Mouse (Mus musculus): ENCODE results near the gene Slc45a1.

The Slc45a1 gene

GRCm38 (mm10) chr4:150676029-150676428 is 24.1 kb upstream of the Slc45a1 start:
- ChIA-PET CTCF (interaction anchor here in 2 of 4 experiments (1.1 to 1.6 kb wide), 4 partner anchors 10 to 13 kb away, joined by 3 to 9 read pairs (median 4); no protein-coding TSS in a partner anchor), POLR2A (interaction anchor here in 2 of 4 experiments (0.9 to 7.0 kb wide), 4 partner anchors 12 to 224 kb away, joined by 3 to 89 read pairs (median 4); no protein-coding TSS in a partner anchor)

- ChIA-PET CTCF (interaction anchor here in 2 of 4 experiments (1.1 to 1.6 kb wide), 4 partner anchors 9 to 13 kb away, joined by 3 to 9 read pairs (median 4); no protein-coding TSS in a partner anchor), POLR2A (interaction anchor here in 3 of 4 experiments (0.6 to 7.0 kb wide), 4 partner anchors 11 to 519 kb away, joined by 3 to 89 read pairs (median 4); no protein-coding TSS in a partner anchor)
Observed at GRCm38 (mm10) chr4:150675274-150675673, 23.3 kb upstream of the Slc45a1 start.

- ChIA-PET CTCF (interaction anchor here in 3 of 4 experiments (0.6 to 6.5 kb wide), 13 partner anchors 8 to 866 kb away, joined by 3 to 78 read pairs (median 4); no protein-coding TSS in a partner anchor), POLR2A (interaction anchor here in 3 of 4 experiments (0.6 to 5.8 kb wide), 9 partner anchors 10 to 443 kb away, joined by 3 to 89 read pairs (median 4); no protein-coding TSS in a partner anchor)
Observed at GRCm38 (mm10) chr4:150665806-150666205, 13.8 kb upstream of the Slc45a1 start.

- POLR2A ChIA-PET: interaction anchor here in 3 of 4 experiments (0.6 to 5.8 kb wide), 20 partner anchors 9 to 444 kb away, joined by 3 to 89 read pairs (median 4); partner anchors contain the start of genes Park7 (in 1 of the 3) and Tnfrsf9 (in 1 of the 3)
- CTCF ChIA-PET: interaction anchor here (0.5 to 6.5 kb wide), 73 partner anchors 8 to 1046 kb away, joined by 3 to 78 read pairs (median 4); partner anchors contain the start of genes Per3 (in 1 of the 4) and Vamp3 (in 1 of the 4)
Observed at GRCm38 (mm10) chr4:150664726-150665125, 12.8 kb upstream of the Slc45a1 start.

GRCm38 (mm10) chr4:150663192-150663591 is 11.2 kb upstream of the Slc45a1 start:
- POLR2A ChIA-PET: interaction anchor here (0.5 to 5.8 kb wide), 49 partner anchors 9 to 1761 kb away, joined by 3 to 89 read pairs (median 4); partner anchors contain the start of genes Park7 (in 1 of the 4) and Tnfrsf9 (in 1 of the 4)
- CTCF ChIA-PET: interaction anchor here (0.5 to 6.5 kb wide), 131 partner anchors 9 to 1523 kb away, joined by 3 to 78 read pairs (median 4); partner anchors contain the start of genes Park7 (in 1 of the 4), Slc45a1 (in 1 of the 4) and Tnfrsf9 (in 1 of the 4)

GRCm38 (mm10) chr4:150661886-150662285 is 9.9 kb upstream of the Slc45a1 start:
- CTCF ChIA-PET: interaction anchor here in 3 of 4 experiments (0.5 to 6.5 kb wide), 13 partner anchors 19 to 304 kb away, joined by 3 to 78 read pairs (median 4); no protein-coding TSS in a partner anchor
- POLR2A ChIA-PET: interaction anchor here in 2 of 4 experiments (0.6 to 5.8 kb wide), 25 partner anchors 10 to 278 kb away, joined by 3 to 89 read pairs (median 4); partner anchors contain the start of genes Park7 (in 1 of the 2), Slc45a1 (in 1 of the 2) and Tnfrsf9 (in 1 of the 2)

GRCm38 (mm10) chr4:150659926-150660610 is 8.1 kb upstream of the Slc45a1 start:
- CTCF ChIA-PET: interaction anchor here (0.6 to 6.5 kb wide), 20 partner anchors 9 to 480 kb away, joined by 3 to 73 read pairs (median 4); partner anchors contain the start of genes Park7 (in 1 of the 4) and Tnfrsf9 (in 1 of the 4)
- POLR2A ChIA-PET: interaction anchor here in 3 of 4 experiments (0.5 to 2.9 kb wide), 29 partner anchors 9 to 958 kb away, joined by 3 to 13 read pairs (median 4); no protein-coding TSS in a partner anchor

- ChIA-PET POLR2A (interaction anchor here in 3 of 4 experiments (0.5 to 2.6 kb wide), 10 partner anchors 8 to 310 kb away, joined by 3 to 13 read pairs (median 4); no protein-coding TSS in a partner anchor), CTCF (interaction anchor here (0.6 to 3.7 kb wide), 36 partner anchors 8 to 1258 kb away, joined by 3 to 49 read pairs (median 4); partner anchors contain the start of genes Park7 (in 1 of the 4) and Tnfrsf9 (in 1 of the 4))
Observed at GRCm38 (mm10) chr4:150656504-150656903, 4.5 kb upstream of the Slc45a1 start.

GRCm38 (mm10) chr4:150655989-150656388 is 4.0 kb upstream of the Slc45a1 start:
- ChIA-PET POLR2A (interaction anchor here in 3 of 4 experiments (0.5 to 2.6 kb wide), 14 partner anchors 9 to 310 kb away, joined by 3 to 13 read pairs (median 4); no protein-coding TSS in a partner anchor), CTCF (interaction anchor here (0.5 to 3.7 kb wide), 43 partner anchors 9 to 1259 kb away, joined by 3 to 49 read pairs (median 4); partner anchors contain the start of genes Park7 (in 1 of the 4), Rere (in 1 of the 4) and Tnfrsf9 (in 1 of the 4))

GRCm38 (mm10) chr4:150653072-150653599 is 1.2 kb upstream of the Slc45a1 start:
- CTCF ChIA-PET: interaction anchor here in 1 of 4 experiments (1.4 to 2.0 kb wide), 2 partner anchors 10 to 312 kb away, joined by 3 to 14 read pairs; no protein-coding TSS in a partner anchor
- POLR2A ChIA-PET: interaction anchor here in 1 of 4 experiments (0.7 to 1.5 kb wide), 3 partner anchors 10 to 249 kb away, joined by 5 read pairs; no protein-coding TSS in a partner anchor

- POLR2A ChIA-PET: no interaction called here
- CTCF ChIA-PET: interaction anchor here in 3 of 4 experiments (0.6 to 1.3 kb wide), 4 partner anchors 14 to 310 kb away, joined by 3 to 6 read pairs (median 3); no protein-coding TSS in a partner anchor
Observed at GRCm38 (mm10) chr4:150649327-150649726, 2.6 kb downstream of the Slc45a1 start.

GRCm38 (mm10) chr4:150644299-150644698 is 7.7 kb downstream of the Slc45a1 start:
- CTCF ChIA-PET: interaction anchor here in 3 of 4 experiments (0.8 to 2.2 kb wide), 7 partner anchors 12 to 405 kb away, joined by 3 to 9 read pairs (median 4); no protein-coding TSS in a partner anchor
- POLR2A ChIA-PET: interaction anchor here (0.5 to 1.4 kb wide), 8 partner anchors 13 to 500 kb away, joined by 3 to 5 read pairs (median 4); no protein-coding TSS in a partner anchor

GRCm38 (mm10) chr4:150636635-150637034 is 15.3 kb downstream of the Slc45a1 start:
- CTCF ChIA-PET: interaction anchor here in 1 of 4 experiments (0.6 to 1.0 kb wide), 2 partner anchors 27 to 41 kb away, joined by 3 read pairs; no protein-coding TSS in a partner anchor
- POLR2A ChIA-PET: interaction anchor here in 1 of 4 experiments (1.9 kb wide), 1 partner anchor 25 kb away, joined by 5 read pairs; no protein-coding TSS in a partner anchor

GRCm38 (mm10) chr4:150635568-150635967 is 16.4 kb downstream of the Slc45a1 start:
- POLR2A ChIA-PET: interaction anchor here in 1 of 4 experiments (1.3 kb wide), 1 partner anchor 14 kb away, joined by 5 read pairs; no protein-coding TSS in a partner anchor
- CTCF ChIA-PET: no interaction called here

GRCm38 (mm10) chr4:150629266-150629665 is 22.7 kb downstream of the Slc45a1 start:
- ChIA-PET CTCF (no interaction called here), POLR2A (no interaction called here)

GRCm38 (mm10) chr4:150625951-150626732 is 25.8 kb downstream of the Slc45a1 start:
- ChIA-PET CTCF (interaction anchor here (0.5 to 3.3 kb wide), 37 partner anchors 9 to 945 kb away, joined by 3 to 28 read pairs (median 4); partner anchors contain the start of genes Park7 (in 1 of the 4) and Tnfrsf9 (in 1 of the 4)), POLR2A (interaction anchor here in 2 of 4 experiments (1.0 to 3.3 kb wide), 9 partner anchors 11 to 276 kb away, joined by 3 to 14 read pairs (median 4); partner anchors contain the start of gene Slc45a1 (in 1 of the 2))

Measured in embryonic stem cell, embryonic (primary cell).